Mouse (Mus musculus) hindbrain, embryonic 15.5 days (tissue): Measurements from ENCODE around the gene Scyl1. TPM values are rescaled to one million over a fixed set of nuclear protein-coding genes. Genes with fewer than 3 reads are reported as not detected.
A peak's percentile ranks its signal among the peaks of the same experiment; 100 is the strongest.

Experiments
- ATAC-seq: fragments of 200-750 bp; cut with Nextera tagmentation; 2 replicates; pipeline ENCODE4 v1.8.0; 2017; ENCODE audit warnings: low read depth, moderate number of reproducible peaks, moderate TSS enrichment; ENCODE audit not compliant: low FRiP score
- H3K27ac ChIP-seq: fragments of 300-500 bp; sonication (generic); replicated peaks from 2 replicates; pipeline ENCODE4 v1.5.1; 2015; ENCODE audit warnings: mild to moderate bottlenecking, inconsistent platforms
- H3K27me3 ChIP-seq: fragments of 300-500 bp; sonication (generic); 2 replicates; pipeline ENCODE4 v1.6.1; 2015; ENCODE audit warnings: control low read depth, inconsistent platforms
- H3K36me3 ChIP-seq: fragments of 300-500 bp; sonication (generic); 2 replicates; pipeline ENCODE4 v1.6.1; 2015; ENCODE audit warnings: control low read depth, inconsistent platforms
- H3K4me1 ChIP-seq: fragments of 300-500 bp; sonication (generic); replicated peaks from 2 replicates; pipeline ENCODE4 v1.6.1; 2015; ENCODE audit warnings: control low read depth, inconsistent platforms
- H3K4me2 ChIP-seq: fragments of 300-500 bp; sonication (generic); 2 replicates; pipeline ENCODE4 v1.6.1; 2015; ENCODE audit warnings: moderate library complexity, mild to moderate bottlenecking, inconsistent platforms
- H3K4me3 ChIP-seq: fragments of 300-500 bp; sonication (generic); 2 replicates; pipeline ENCODE4 v1.5.1; 2015; ENCODE audit warnings: mild to moderate bottlenecking, inconsistent platforms
- H3K9ac ChIP-seq: fragments of 300-500 bp; sonication (generic); 2 replicates; pipeline ENCODE4 v1.6.1; 2015; ENCODE audit warnings: inconsistent platforms
- H3K9me3 ChIP-seq: fragments of 300-500 bp; sonication (generic); 2 replicates; pipeline ENCODE4 v1.6.1; 2016; ENCODE audit warnings: control low read depth, inconsistent platforms
- WGBS: fragments of 180-500 bp; shearing (Covaris S2); methylation state at CpG from one replicate; pipeline ENCODE4 v1.1.7; 2015; 5-methylcytosine and 5-hydroxymethylcytosine counted together
- polyA plus RNA-seq: library from polyadenylated mRNA; unstranded; fragments of >200 nt; fragmentation: Nextera tagmentation; extraction: Ambion mirVana; gene quantifications from 2 replicates; pipeline ENCODE4 v1.2.1, GENCODE M21; 2015

Scyl1 gene
- polyA plus RNA-seq, 1 experiment from 2014 or later = 92.6 TPM

DNA sequence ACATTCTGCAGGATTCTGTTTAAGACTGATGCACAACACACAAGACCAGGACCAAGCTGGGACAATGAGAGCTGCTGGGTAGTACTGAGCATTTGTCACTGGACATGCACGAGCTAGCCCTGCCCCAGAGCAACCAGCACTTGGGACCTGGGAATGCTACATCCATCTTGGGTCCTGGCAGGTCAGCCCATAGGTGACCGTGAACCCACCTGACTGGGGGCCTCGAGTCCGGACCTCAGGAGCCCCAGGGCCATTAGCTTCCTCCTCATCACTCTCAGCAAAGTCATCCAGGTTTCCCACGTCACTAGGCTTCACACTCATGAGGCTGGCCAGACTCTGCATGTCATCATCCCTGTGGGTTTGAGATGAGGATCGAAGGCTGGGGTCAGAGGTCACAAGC, 50.0 kb downstream of the Scyl1 start:
- no peak overlapping the region for H3K9ac ChIP-seq
- ATAC-seq = no peak
- H3K4me3 ChIP-seq = no peak overlapping the region
- WGBS = 93% methylated on average over 6 of the region's 6 CpGs
- H3K27ac ChIP-seq = no peak overlapping the region
- H3K36me3 ChIP-seq = peaks cover 42% of the 10 kb centered on the region
- H3K9me3 ChIP-seq = no peaks in the 10 kb centered on the region
- H3K4me1 ChIP-seq = peaks cover 29% of the 10 kb centered on the region
- no peak overlapping the region for H3K4me2 ChIP-seq
- H3K27me3 ChIP-seq = no peaks in the 10 kb centered on the region

DNA sequence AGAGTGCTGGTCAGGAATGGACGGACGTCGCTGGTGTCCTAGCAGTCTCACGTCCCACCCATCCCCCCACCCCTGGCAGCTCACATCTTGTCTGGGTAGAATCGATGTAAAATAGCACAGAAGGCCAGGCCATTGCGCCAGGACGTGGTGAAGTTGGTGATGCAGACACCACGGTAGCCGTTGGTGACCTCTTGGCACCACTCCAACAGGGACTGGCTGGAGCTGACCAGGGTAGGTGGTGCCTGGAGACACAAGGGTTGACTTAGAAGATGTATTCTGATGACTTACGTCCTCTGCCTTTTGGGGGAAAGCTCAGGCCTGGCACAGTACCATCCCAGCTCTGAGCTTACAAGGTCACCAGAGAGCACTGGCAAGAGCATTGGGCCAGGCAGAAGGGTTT, 54.3 kb downstream of the Scyl1 start:
- H3K9me3 ChIP-seq = no peaks in the 10 kb centered on the region
- H3K4me1 ChIP-seq = peaks cover 32% of the 10 kb centered on the region
- no peak overlapping the region for H3K4me3 ChIP-seq
- H3K27me3 ChIP-seq = no peaks in the 10 kb centered on the region
- peaks cover 40% of the 10 kb centered on the region for H3K36me3 ChIP-seq
- H3K9ac ChIP-seq = no peak overlapping the region
- peak overlapping the region; percentile 52 for H3K4me2 ChIP-seq
- H3K27ac ChIP-seq = peak overlapping the region; percentile 26; the same call in 1 of the 2 replicates
- no peak for ATAC-seq
- whole genome bisulfite sequencing = 46% methylated on average over 10 of the region's 10 CpGs

DNA sequence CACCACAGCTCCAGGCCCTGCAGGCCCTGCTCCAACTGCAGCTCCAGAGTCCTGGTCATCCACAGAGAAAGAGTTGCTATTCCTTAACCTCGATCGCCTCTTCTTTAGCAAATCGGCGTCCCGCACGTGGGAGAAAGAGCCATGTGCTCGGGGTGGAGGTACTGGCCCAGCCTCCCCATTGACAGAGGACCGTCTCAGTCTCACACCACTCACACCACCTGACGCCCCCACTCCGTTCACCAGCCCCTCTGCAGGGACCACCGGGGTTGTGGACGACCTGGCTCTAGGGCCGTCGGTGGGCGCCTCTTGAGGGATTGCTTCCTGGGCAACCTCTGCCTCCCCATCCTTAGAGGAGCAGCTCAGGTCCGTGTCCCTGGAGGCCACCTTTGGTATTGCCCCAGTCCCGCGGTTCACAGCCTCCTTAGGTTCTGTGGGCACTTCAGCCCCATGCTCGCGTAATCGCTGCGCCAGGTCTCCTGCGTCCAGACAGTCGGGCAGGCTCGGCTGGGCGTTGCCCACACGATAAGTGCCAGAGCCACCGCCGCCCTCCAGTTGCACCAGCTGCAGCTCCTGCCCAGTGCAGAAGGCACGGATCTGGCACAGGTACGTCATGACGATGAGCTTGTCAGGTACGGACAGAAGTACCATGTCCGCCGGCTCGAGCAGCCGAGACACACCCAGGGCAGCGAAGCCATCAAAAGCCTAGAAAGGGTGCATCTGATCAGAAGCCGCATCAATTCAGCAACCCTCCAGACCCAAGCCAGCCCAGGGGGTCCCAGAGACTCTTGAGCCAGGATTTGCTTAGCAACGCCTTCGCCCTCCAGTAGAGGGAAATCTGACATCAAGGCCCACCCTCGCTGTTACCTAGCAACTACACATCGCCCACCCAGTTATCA, 55.2 kb downstream of the Scyl1 start:
- peak overlapping the region; percentile 52 for H3K4me2 ChIP-seq
- 21% methylated on average over 43 of the region's 43 CpGs for WGBS
- peak; percentile 57 for ATAC-seq
- peaks cover 34% of the 10 kb centered on the region for H3K36me3 ChIP-seq
- H3K4me3 ChIP-seq = peak overlapping the region; percentile 28
- no peaks in the 10 kb centered on the region for H3K9me3 ChIP-seq
- peak overlapping the region; percentile 31 for H3K9ac ChIP-seq
- H3K27ac ChIP-seq = peak overlapping the region; percentile 31; the same call in 1 of the 2 replicates
- H3K4me1 ChIP-seq = peaks cover 32% of the 10 kb centered on the region
- no peaks in the 10 kb centered on the region for H3K27me3 ChIP-seq

DNA sequence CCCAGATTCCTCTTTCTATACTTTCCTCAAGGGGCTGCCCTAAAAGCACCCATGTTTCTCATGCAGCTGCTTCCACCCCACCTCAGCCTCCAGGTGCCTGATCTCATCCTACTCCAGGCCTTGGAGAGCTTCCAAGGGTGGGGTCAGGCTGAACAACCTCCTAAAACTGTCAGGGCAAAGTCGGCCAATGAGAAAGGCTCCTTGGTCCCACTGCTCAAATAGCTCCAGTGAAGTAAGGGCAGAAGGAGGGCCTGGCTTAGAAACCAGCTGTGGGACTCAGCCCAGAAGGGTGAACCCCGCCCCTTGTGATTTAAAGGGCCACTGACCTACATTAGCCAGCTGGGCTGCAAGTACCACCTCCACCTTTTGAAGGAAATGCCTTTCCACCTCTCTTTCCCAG, 57.5 kb downstream of the Scyl1 start:
- 19% methylated on average over 2 of the region's 2 CpGs for WGBS
- H3K36me3 ChIP-seq = peaks cover 35% of the 10 kb centered on the region
- H3K4me1 ChIP-seq = peaks cover 32% of the 10 kb centered on the region
- no peak overlapping the region for H3K27ac ChIP-seq
- no peak for ATAC-seq
- no peaks in the 10 kb centered on the region for H3K9me3 ChIP-seq
- no peak overlapping the region for H3K4me3 ChIP-seq
- H3K9ac ChIP-seq = no peak overlapping the region
- H3K4me2 ChIP-seq = peak overlapping the region; percentile 33
- H3K27me3 ChIP-seq = no peaks in the 10 kb centered on the region

DNA sequence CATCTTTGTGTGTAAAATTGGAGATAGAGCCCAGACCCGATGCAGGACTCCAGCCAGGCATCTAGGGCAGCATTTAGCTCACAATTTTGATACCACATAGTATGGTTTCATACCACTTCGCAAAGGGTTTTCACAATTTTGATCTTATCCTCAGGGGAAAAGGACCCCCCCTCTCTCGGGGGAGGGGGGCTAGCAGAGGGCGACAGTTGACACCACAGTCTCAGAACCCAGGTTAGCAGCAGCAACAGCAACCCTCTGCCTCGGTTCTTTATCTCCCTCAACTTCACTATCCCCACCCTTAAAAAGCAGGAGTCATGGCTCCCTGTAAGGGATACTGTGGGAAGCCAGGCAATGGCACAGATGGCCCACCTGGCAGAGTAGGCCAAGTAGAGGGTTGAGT, 58.0 kb downstream of the Scyl1 start:
- no peak for ATAC-seq
- H3K27me3 ChIP-seq = no peaks in the 10 kb centered on the region
- H3K9ac ChIP-seq = 0 out of 2 replicates have a peak overlapping the region, but pooled peaks have one; percentile 7
- peak overlapping the region; percentile 33 for H3K4me2 ChIP-seq
- H3K36me3 ChIP-seq = peaks cover 35% of the 10 kb centered on the region
- peaks cover 32% of the 10 kb centered on the region for H3K4me1 ChIP-seq
- no peak overlapping the region for H3K4me3 ChIP-seq
- no peaks in the 10 kb centered on the region for H3K9me3 ChIP-seq
- H3K27ac ChIP-seq = no peak overlapping the region
- WGBS = 80% methylated on average over 5 of the region's 5 CpGs

DNA sequence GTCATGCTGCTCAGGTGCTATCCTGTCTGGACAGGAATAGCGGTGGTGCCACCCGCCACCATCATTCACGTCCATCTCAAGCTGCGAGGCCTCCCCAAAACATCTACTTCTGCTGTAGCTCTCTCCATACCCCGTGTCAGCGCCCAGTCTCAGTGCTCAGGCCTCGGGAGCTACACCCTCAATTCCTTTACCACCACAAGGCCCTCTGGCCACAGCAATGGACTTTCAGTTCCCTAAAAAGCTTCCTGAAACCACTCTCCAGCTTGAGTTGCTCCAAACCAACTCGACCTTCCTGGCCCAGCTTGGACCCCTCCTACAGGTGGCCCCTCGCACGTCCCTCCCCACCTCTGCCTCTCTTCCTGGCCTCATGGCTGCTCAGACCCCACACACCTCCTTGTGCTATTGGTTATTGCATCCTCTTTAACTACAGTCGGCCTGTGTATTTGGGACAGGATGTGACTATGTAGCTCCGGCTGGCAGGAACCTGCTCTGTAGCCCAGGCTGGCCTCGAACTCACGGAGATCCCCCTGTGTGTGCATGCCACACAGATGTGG, 59.2 kb downstream of the Scyl1 start:
- no peaks in the 10 kb centered on the region for H3K27me3 ChIP-seq
- H3K4me3 ChIP-seq = no peak overlapping the region
- H3K9ac ChIP-seq = no peak overlapping the region
- no peaks in the 10 kb centered on the region for H3K9me3 ChIP-seq
- H3K27ac ChIP-seq = no peak overlapping the region
- H3K36me3 ChIP-seq = peaks cover 38% of the 10 kb centered on the region
- H3K4me2 ChIP-seq = no peak overlapping the region
- 91% methylated on average over 14 of the region's 14 CpGs for WGBS
- ATAC-seq = no peak
- peaks cover 29% of the 10 kb centered on the region for H3K4me1 ChIP-seq

DNA sequence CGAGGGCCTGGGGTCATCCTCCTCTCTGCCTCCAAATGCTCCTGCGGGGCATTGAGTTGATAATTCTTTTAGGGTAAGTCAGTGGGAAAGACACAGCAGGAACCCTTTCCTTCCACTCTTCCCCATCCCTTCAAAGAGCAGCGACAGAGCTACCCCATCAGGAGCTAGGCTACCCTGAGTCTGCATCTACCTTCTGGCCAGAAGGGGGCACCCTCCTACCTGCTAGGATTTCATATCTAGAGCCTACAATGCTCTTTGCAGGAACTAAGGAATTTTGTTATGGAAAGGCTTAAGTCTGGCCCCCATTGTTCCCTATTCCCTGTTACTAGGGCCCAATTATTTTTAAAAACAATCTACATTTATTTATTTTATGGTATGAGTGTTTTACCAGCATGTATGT, 60.0 kb downstream of the Scyl1 start:
- H3K36me3 ChIP-seq = peaks cover 38% of the 10 kb centered on the region
- ATAC-seq = no peak
- H3K27me3 ChIP-seq = no peaks in the 10 kb centered on the region
- H3K4me1 ChIP-seq = peaks cover 22% of the 10 kb centered on the region
- no peak overlapping the region for H3K4me2 ChIP-seq
- 12% methylated on average over 3 of the region's 3 CpGs for WGBS
- no peak overlapping the region for H3K27ac ChIP-seq
- no peaks in the 10 kb centered on the region for H3K9me3 ChIP-seq
- H3K4me3 ChIP-seq = no peak overlapping the region
- H3K9ac ChIP-seq = no peak overlapping the region

DNA sequence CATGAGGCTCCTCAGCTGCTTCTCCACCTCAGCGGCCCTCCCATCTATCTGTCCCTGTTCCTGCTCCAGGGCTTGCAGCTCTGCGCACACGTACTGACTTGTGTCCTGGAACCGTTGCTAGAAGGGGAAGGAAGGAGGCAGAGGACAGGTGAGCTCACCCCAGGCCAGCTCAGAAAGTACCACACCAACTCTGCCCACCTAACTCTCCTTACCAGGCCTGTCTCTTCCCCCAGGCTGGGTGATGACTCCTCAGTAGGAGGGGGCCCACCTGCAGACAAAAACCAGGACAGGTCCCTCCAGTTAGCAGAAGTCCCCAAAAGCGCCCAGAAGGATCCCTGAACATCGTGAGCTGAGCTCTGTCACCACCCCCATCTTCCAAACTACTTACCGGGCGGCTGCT, 60.6 kb downstream of the Scyl1 start:
- Histone ChIP-seq H3K36me3 (peaks cover 38% of the 10 kb centered on the region), H3K4me3 (no peak overlapping the region), H3K9me3 (no peaks in the 10 kb centered on the region), H3K27me3 (no peaks in the 10 kb centered on the region), H3K27ac (no peak overlapping the region), H3K4me1 (peaks cover 16% of the 10 kb centered on the region), H3K4me2 (no peak overlapping the region), H3K9ac (no peak overlapping the region)
- ATAC-seq = no peak
- 80% methylated on average over 8 of the region's 8 CpGs for WGBS

DNA sequence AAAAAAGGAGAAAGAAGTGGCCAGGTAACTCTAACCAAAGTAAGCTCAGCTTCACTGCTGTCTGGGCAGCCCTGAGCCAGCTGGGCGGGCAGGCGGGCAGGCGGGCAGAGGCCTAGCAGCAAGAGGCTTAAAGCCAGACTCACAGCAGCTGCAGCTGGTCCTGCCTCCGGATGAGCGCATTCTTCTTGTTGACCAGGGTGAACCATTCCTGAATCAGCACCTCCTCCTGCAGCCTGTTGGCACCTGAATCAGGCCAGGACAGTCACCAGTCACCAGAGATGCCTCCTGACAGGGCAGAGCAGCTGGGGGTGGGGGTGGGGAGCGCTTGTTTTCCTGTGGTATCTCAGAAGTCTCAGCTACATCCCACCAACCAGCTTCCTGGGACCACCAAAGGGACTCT, 61.2 kb downstream of the Scyl1 start:
- Histone ChIP-seq H3K4me2 (no peak overlapping the region), H3K36me3 (peaks cover 38% of the 10 kb centered on the region), H3K4me1 (peaks cover 11% of the 10 kb centered on the region), H3K9me3 (no peaks in the 10 kb centered on the region), H3K9ac (no peak overlapping the region), H3K27me3 (no peaks in the 10 kb centered on the region), H3K4me3 (no peak overlapping the region), H3K27ac (no peak overlapping the region)
- ATAC-seq = no peak
- WGBS = 86% methylated on average over 6 of the region's 6 CpGs

Other genes starting within 250 kb of the Scyl1 start
- 0.08 TPM in 1 of 2 replicates, not detected in the other for gene Ovol1, start 210.8 kb downstream of the Scyl1 start, polyA plus RNA-seq
- gene Ap5b1, start 203.4 kb downstream of the Scyl1 start, polyA plus RNA-seq = 3.1 and 3.7 TPM in 2 replicates
- 66.6 and 67.4 TPM in 2 replicates for gene Rnaseh2c, start 169.5 kb downstream of the Scyl1 start, polyA plus RNA-seq
- 67.2 and 69.2 TPM in 2 replicates for gene Kat5, start 161.2 kb downstream of the Scyl1 start, polyA plus RNA-seq
- gene Rela, start 133.9 kb downstream of the Scyl1 start, polyA plus RNA-seq = 34.4 and 37.8 TPM in 2 replicates
- 17.1 and 20.1 TPM in 2 replicates for gene Sipa1, start 107.7 kb downstream of the Scyl1 start, polyA plus RNA-seq
- gene Map3k11, start 82.7 kb downstream of the Scyl1 start, polyA plus RNA-seq = 12.3 and 13.4 TPM in 2 replicates
- 23.9 and 26.7 TPM in 2 replicates for gene Pcnx3, start 82.5 kb downstream of the Scyl1 start, polyA plus RNA-seq
- gene Kcnk7, start 67.1 kb downstream of the Scyl1 start, polyA plus RNA-seq = 0.14 and 0.30 TPM in 2 replicates
- gene Ehbp1l1, start 45.1 kb downstream of the Scyl1 start, polyA plus RNA-seq = 15.5 and 19.7 TPM in 2 replicates
- 139 and 149 TPM in 2 replicates for gene Fam89b, start 41.8 kb downstream of the Scyl1 start, polyA plus RNA-seq
- gene Ltbp3, start 30.5 kb downstream of the Scyl1 start, polyA plus RNA-seq = 15.2 and 17.2 TPM in 2 replicates
- 17.6 and 18.0 TPM in 2 replicates for gene Frmd8, start 103.9 kb upstream of the Scyl1 start, polyA plus RNA-seq
- gene Slc25a45, start 106.4 kb upstream of the Scyl1 start, polyA plus RNA-seq = 2.6 TPM in 2 replicates
- 10.7 and 11.7 TPM in 2 replicates for gene Tigd3, start 122.7 kb upstream of the Scyl1 start, polyA plus RNA-seq
- 111 and 113 TPM in 2 replicates for gene Dpf2, start 141.6 kb upstream of the Scyl1 start, polyA plus RNA-seq
- gene Cdc42ep2, start 153.4 kb upstream of the Scyl1 start, polyA plus RNA-seq = 19.0 and 20.3 TPM in 2 replicates
- 26.7 and 28.1 TPM in 2 replicates for gene Pola2, start 192.8 kb upstream of the Scyl1 start, polyA plus RNA-seq
- not detected in 2 replicates for gene Slc22a20, start 214.7 kb upstream of the Scyl1 start, polyA plus RNA-seq
- gene Capn1, start 244.5 kb upstream of the Scyl1 start, polyA plus RNA-seq = 4.8 and 5.8 TPM in 2 replicates